Mouse (Mus musculus): ENCODE data around the gene Cacna2d2.

GRCm38 (mm10) chr9:107550491-107551116, 151.2 kb downstream of the Cacna2d2 start:
- TF ChIP-seq POLR2A (IDR thresholded peaks at IDR 0.05; ENCODE audit: low read depth, low read length) = no peak
- TF ChIP-seq CTCF (IDR thresholded peaks at IDR 0.05; ENCODE audit: extremely low read depth, insufficient read length, insufficient replicate concordance, low read depth, low read length) = no peak

Data from small intestine, adult 2 months (tissue).